Mouse (Mus musculus) heart, postnatal 0 days (tissue): ENCODE results near the gene Pde4d.

ENCODE experiments used
- CTCF ChIP-seq: IDR thresholded peaks from 2 replicates; pipeline ENCODE4 v1.5.1; 2016; ENCODE audit warnings: antibody characterized with exemption, control low read depth, low read depth
- EP300 ChIP-seq: IDR thresholded peaks from 2 replicates; pipeline ENCODE4 v1.6.1; 2016; ENCODE audit warnings: antibody characterized with exemption, low read depth

GRCm38 (mm10) chr13:109820866-109821265, 1371.1 kb downstream of the Pde4d start:
- no peak for TF ChIP-seq EP300
- TF ChIP-seq CTCF = no peak
